Mouse (Mus musculus): ENCODE measurements around the gene Fam214b. TPM values are rescaled to one million over a fixed set of nuclear protein-coding genes. Genes with fewer than 3 reads are reported as not detected.

Fam214b gene
- total and polyA plus RNA-seq, 2 experiments, result 4.0 to 6.2 TPM

DNA sequence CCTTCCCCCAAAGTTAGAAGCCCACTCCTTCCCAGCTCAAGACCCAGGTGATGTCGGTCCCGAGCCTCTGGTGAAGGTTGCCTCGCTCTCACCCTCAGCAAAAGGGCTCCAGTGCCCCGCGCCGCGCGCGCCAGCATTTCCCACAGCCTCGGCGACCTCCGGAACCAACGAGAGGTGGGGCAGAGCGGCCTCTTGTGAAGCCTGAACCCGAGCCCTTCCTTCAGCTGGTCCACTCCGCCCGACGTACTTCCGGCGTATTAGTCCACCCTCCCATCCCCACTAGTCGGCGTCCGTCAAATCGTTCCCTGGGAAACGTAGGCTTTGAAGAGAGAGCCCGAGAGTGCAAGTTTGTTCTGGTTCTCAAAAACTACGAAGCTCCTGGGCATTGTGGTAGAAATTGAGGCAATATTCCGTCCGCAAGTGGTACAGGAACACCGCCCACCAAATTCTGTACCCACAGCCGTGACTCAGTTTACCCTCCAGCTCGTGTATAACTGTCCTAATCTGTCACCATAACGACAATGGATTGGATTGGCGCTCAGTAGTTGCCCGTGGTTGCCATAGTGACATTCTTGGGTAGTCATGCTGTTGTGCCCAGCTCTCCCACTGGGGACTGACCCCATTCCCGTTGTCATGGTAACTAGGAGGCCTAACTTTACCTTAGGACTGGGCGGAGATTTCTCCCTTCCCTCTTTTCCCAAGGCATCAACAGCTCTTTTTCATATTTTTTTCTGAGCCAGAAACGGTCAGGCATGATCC lies 14.6 kb downstream of the Fam214b start, which contains the start of gene Stoml2:
TSS of gene Stoml2 (minus strand) at position 474 of the 759 bp plus-strand sequence.
- no peaks in the 10 kb centered on the region; the same call in 1 of the 2 replicates for H3K79me2 ChIP-seq (ENCODE audit: control insufficient read depth, insufficient read depth, low read length)
- peaks cover 7% of the 10 kb centered on the region; the same call in 1 of the 2 replicates for H3K36me3 ChIP-seq (ENCODE audit: control insufficient read depth, insufficient read depth, low read length)
- H3K4me3 ChIP-seq (ENCODE audit: insufficient read depth, low read depth, low read length), result peak within 1 kb of the TSS; percentile 73
- peak within 1 kb of the TSS; percentile 78 for H3K27ac ChIP-seq (replicated peaks; ENCODE audit: insufficient read depth, low read depth, low read length)
- no peaks in the 10 kb centered on the region for H3K27me3 ChIP-seq (ENCODE audit: control insufficient read depth, insufficient read depth, low read length)
- H3K9ac ChIP-seq (ENCODE audit: low read depth, low read length), result peak within 1 kb of the TSS; percentile 77
- H3K4me1 ChIP-seq (ENCODE audit: control insufficient read depth, insufficient read depth, low read length), result peaks cover 6% of the 10 kb centered on the region; the same call in 1 of the 2 replicates
- WGBS, result under 1% methylated on average over 38 of the region's 38 CpGs
- DNase-seq (ENCODE audit: extremely low read depth, low read depth, low spot score), result peak; percentile 90
- TF ChIP-seq POLR2A (IDR thresholded peaks at IDR 0.05; ENCODE audit: extremely low read depth, insufficient read depth, low read length) (peak; percentile 83; the same call in 1 of the 2 replicates), CTCF (IDR thresholded peaks at IDR 0.05; ENCODE audit: low read depth, low read length) (peak; percentile 41)

DNA sequence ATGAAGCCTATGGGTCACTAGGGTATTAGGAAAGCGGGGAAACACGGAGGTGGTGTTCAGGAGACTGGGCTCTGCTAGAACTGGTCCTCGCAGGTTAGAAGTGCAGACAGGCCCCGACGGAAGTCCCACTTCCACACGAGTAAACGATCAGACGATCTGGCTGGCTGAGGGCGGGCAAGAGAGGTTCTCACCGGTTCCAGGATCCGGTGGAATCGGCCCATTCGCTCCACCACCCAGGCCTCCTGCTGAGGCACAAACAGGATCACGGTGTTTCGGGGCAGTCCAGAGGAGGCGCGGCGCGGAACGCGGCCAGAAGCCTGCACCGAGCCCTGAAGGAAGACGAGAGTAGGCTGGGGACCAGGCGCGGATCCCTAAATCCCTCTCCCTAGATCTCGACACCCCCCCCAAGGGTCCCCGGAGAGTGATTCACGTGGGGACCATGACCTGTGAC lies 15.2 kb downstream of the Fam214b start:
- H3K79me2 ChIP-seq (ENCODE audit: control insufficient read depth, insufficient read depth, low read length), result no peaks in the 10 kb centered on the region; the same call in 1 of the 2 replicates
- no peak for DNase-seq (ENCODE audit: extremely low read depth, low read depth, low spot score)
- H3K4me1 ChIP-seq (ENCODE audit: control insufficient read depth, insufficient read depth, low read length), result peaks cover 6% of the 10 kb centered on the region; the same call in 1 of the 2 replicates
- H3K9ac ChIP-seq (ENCODE audit: low read depth, low read length), result peak overlapping the region; percentile 77
- peak overlapping the region; percentile 73 for H3K4me3 ChIP-seq (ENCODE audit: insufficient read depth, low read depth, low read length)
- no peak for TF ChIP-seq CTCF (IDR thresholded peaks at IDR 0.05; ENCODE audit: low read depth, low read length)
- TF ChIP-seq POLR2A (IDR thresholded peaks at IDR 0.05; ENCODE audit: extremely low read depth, insufficient read depth, low read length), result no peak
- H3K27ac ChIP-seq (replicated peaks; ENCODE audit: insufficient read depth, low read depth, low read length), result peak overlapping the region; percentile 78
- H3K36me3 ChIP-seq (ENCODE audit: control insufficient read depth, insufficient read depth, low read length), result peaks cover 7% of the 10 kb centered on the region; the same call in 1 of the 2 replicates
- 1% methylated on average over 28 of the region's 28 CpGs for whole genome bisulfite sequencing
- no peaks in the 10 kb centered on the region for H3K27me3 ChIP-seq (ENCODE audit: control insufficient read depth, insufficient read depth, low read length)

DNA sequence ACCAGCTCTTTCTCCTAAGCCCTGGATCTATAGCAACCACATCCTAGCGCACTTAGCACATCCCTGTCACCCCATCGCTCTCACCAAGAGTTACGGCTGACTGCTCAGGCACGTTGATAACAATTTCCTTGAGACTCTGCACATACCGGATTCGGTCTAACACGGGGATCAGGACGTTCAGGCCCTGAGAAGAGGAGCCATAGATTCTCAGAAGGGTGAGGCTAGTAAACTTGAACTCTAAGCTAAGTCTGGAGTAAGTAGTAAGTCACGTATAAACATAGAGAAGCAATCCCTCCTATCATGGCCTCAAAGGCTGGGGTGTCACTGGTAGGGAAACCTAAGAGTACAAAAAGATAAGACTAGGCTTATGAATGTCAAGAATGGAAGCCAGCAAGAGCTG lies 15.7 kb downstream of the Fam214b start:
- peaks cover 6% of the 10 kb centered on the region; the same call in 1 of the 2 replicates for H3K4me1 ChIP-seq (ENCODE audit: control insufficient read depth, insufficient read depth, low read length)
- no peaks in the 10 kb centered on the region; the same call in 1 of the 2 replicates for H3K79me2 ChIP-seq (ENCODE audit: control insufficient read depth, insufficient read depth, low read length)
- peak overlapping the region; percentile 73 for H3K4me3 ChIP-seq (ENCODE audit: insufficient read depth, low read depth, low read length)
- H3K36me3 ChIP-seq (ENCODE audit: control insufficient read depth, insufficient read depth, low read length), result peaks cover 7% of the 10 kb centered on the region; the same call in 1 of the 2 replicates
- 70% methylated on average over 9 of the region's 9 CpGs for WGBS
- no peak for DNase-seq (ENCODE audit: extremely low read depth, low read depth, low spot score)
- H3K27me3 ChIP-seq (ENCODE audit: control insufficient read depth, insufficient read depth, low read length), result no peaks in the 10 kb centered on the region
- peak overlapping the region; percentile 77 for H3K9ac ChIP-seq (ENCODE audit: low read depth, low read length)
- TF ChIP-seq POLR2A (IDR thresholded peaks at IDR 0.05; ENCODE audit: extremely low read depth, insufficient read depth, low read length) (no peak), CTCF (IDR thresholded peaks at IDR 0.05; ENCODE audit: low read depth, low read length) (no peak)
- peak overlapping the region; percentile 78; the same call in 1 of the 2 replicates for H3K27ac ChIP-seq (replicated peaks; ENCODE audit: insufficient read depth, low read depth, low read length)

- no peak for TF ChIP-seq POLR2A (IDR thresholded peaks at IDR 0.05; ENCODE audit: extremely low read depth, insufficient read depth, low read length)
- TF ChIP-seq CTCF (IDR thresholded peaks at IDR 0.05; ENCODE audit: low read depth, low read length), result no peak
- Histone ChIP-seq H3K79me2 (ENCODE audit: control insufficient read depth, insufficient read depth, low read length) (no peaks in the 10 kb centered on the region; the same call in 1 of the 2 replicates), H3K27ac (replicated peaks; ENCODE audit: insufficient read depth, low read depth, low read length) (no peak overlapping the region), H3K9ac (ENCODE audit: low read depth, low read length) (no peak overlapping the region), H3K4me3 (ENCODE audit: insufficient read depth, low read depth, low read length) (no peak overlapping the region), H3K36me3 (ENCODE audit: control insufficient read depth, insufficient read depth, low read length) (peaks cover 7% of the 10 kb centered on the region; the same call in 1 of the 2 replicates), H3K27me3 (ENCODE audit: control insufficient read depth, insufficient read depth, low read length) (no peaks in the 10 kb centered on the region), H3K4me1 (ENCODE audit: control insufficient read depth, insufficient read depth, low read length) (peaks cover 11% of the 10 kb centered on the region)
- 77% methylated on average over 9 of the region's 9 CpGs for WGBS
- no peak for DNase-seq (ENCODE audit: extremely low read depth, low read depth, low spot score)
These were observed 16.3 kb downstream of the Fam214b start for GRCm38 (mm10) chr4:43029749-43030148.

DNA sequence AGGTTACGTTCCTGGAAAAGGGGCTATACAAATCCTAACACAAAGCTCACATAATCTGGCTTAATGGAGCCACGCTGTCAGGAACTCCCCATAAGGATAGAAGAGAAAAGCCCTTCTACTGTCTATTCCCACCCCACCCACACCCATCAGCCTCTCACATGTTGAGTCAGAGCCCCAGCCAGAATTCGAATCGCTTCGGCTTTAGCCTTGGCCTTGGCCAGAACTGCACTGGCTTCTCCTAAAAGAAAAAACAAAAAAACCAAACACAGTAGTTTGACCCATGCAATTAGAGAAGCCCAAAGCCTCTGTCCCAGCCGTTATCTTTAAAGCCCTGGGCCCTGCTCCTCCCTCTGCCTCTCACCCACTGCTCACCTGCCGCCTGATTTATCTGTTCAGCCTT lies 16.9 kb downstream of the Fam214b start:
- Histone ChIP-seq H3K4me1 (ENCODE audit: control insufficient read depth, insufficient read depth, low read length) (peaks cover 15% of the 10 kb centered on the region), H3K9ac (ENCODE audit: low read depth, low read length) (no peak overlapping the region), H3K27ac (replicated peaks; ENCODE audit: insufficient read depth, low read depth, low read length) (no peak overlapping the region), H3K36me3 (ENCODE audit: control insufficient read depth, insufficient read depth, low read length) (peaks cover 7% of the 10 kb centered on the region; the same call in 1 of the 2 replicates), H3K4me3 (ENCODE audit: insufficient read depth, low read depth, low read length) (no peak overlapping the region), H3K79me2 (ENCODE audit: control insufficient read depth, insufficient read depth, low read length) (no peaks in the 10 kb centered on the region; the same call in 1 of the 2 replicates), H3K27me3 (ENCODE audit: control insufficient read depth, insufficient read depth, low read length) (no peaks in the 10 kb centered on the region)
- 94% methylated on average over 7 of the region's 7 CpGs for WGBS
- no peak for TF ChIP-seq POLR2A (IDR thresholded peaks at IDR 0.05; ENCODE audit: extremely low read depth, insufficient read depth, low read length)
- TF ChIP-seq CTCF (IDR thresholded peaks at IDR 0.05; ENCODE audit: low read depth, low read length), result no peak
- DNase-seq (ENCODE audit: extremely low read depth, low read depth, low spot score), result no peak

Data from liver, adult 2 months (tissue).